Mouse (Mus musculus): ENCODE data around the gene Plxna3. TPM values are rescaled to one million over a fixed set of nuclear protein-coding genes. Genes with fewer than 3 reads are reported as not detected.
A peak's percentile ranks its signal among the peaks of the same experiment; 100 is the strongest.

The Plxna3 gene
- total RNA-seq (2021) = 10 to 100 TPM; 65.7 to 74.2 TPM

- intact Hi-C loops (cut with DNase I) = no loop called here
- peak; percentile 41 to 79 for DNase-seq (ENCODE audit: extremely low spot score in 1 of 2, low spot score in 2 of 2)
Observed at GRCm38 (mm10) chrX:74328725-74329161, at the start of gene Plxna3. Gene Plxna3, plus strand, starts transcription at chrX:74329066.

GRCm38 (mm10) chrX:74281041-74281731 is 47.7 kb upstream of the Plxna3 start:
- intact Hi-C loops (cut with DNase I) = no loop called here
- no peak for DNase-seq (ENCODE audit: extremely low spot score in 1 of 2, low spot score in 2 of 2)

GRCm38 (mm10) chrX:74281732-74282394 is 47.0 kb upstream of the Plxna3 start, which contains the start of the genes Taz and Dnase1l1:
Gene Taz, plus strand, starts transcription at chrX:74281912.
Gene Dnase1l1, minus strand, starts transcription at chrX:74282337.
- peak; percentile 38 to 87 for DNase-seq (ENCODE audit: extremely low spot score in 1 of 2, low spot score in 2 of 2)
- intact Hi-C loops (cut with DNase I) = no loop called here

GRCm38 (mm10) chrX:74282395-74283091 is 46.3 kb upstream of the Plxna3 start:
- intact Hi-C loops (cut with DNase I) = no loop called here
- DNase-seq (ENCODE audit: extremely low spot score in 1 of 2, low spot score in 2 of 2) = peak; percentile 84 to 91

- DNase-seq (ENCODE audit: extremely low spot score in 1 of 2, low spot score in 2 of 2) = no peak
- intact Hi-C loops (cut with DNase I) = no loop called here
Observed at GRCm38 (mm10) chrX:74283092-74283437, 45.8 kb upstream of the Plxna3 start.

GRCm38 (mm10) chrX:74293431-74293830 is 35.4 kb upstream of the Plxna3 start:
- DNase-seq (ENCODE audit: extremely low spot score in 1 of 2, low spot score in 2 of 2) = no peak
- intact Hi-C loops (cut with DNase I) = no loop called here

- DNase-seq (ENCODE audit: extremely low spot score in 1 of 2, low spot score in 2 of 2) = peak; percentile 93 to 94
- intact Hi-C loops (cut with DNase I) = no loop called here
Observed at GRCm38 (mm10) chrX:74296538-74297448, 32.1 kb upstream of the Plxna3 start, which contains the start of gene Atp6ap1. Gene Atp6ap1, plus strand, starts transcription at chrX:74297097.

GRCm38 (mm10) chrX:74298348-74298747 is 30.5 kb upstream of the Plxna3 start:
- no peak for DNase-seq (ENCODE audit: extremely low spot score in 1 of 2, low spot score in 2 of 2)
- intact Hi-C loops (cut with DNase I) = no loop called here

- intact Hi-C loops (cut with DNase I) = no loop called here
- DNase-seq (ENCODE audit: extremely low spot score in 1 of 2, low spot score in 2 of 2) = no peak
Observed at GRCm38 (mm10) chrX:74299721-74300120, 29.1 kb upstream of the Plxna3 start.

- DNase-seq (ENCODE audit: extremely low spot score in 1 of 2, low spot score in 2 of 2) = peak; percentile 55 to 80
- intact Hi-C loops (cut with DNase I) = no loop called here
Observed at GRCm38 (mm10) chrX:74304867-74305700, 23.8 kb upstream of the Plxna3 start, which contains the start of gene Gdi1. Gene Gdi1, plus strand, starts transcription at chrX:74304998.

GRCm38 (mm10) chrX:74312540-74313464 is 16.1 kb upstream of the Plxna3 start, which contains the start of gene Fam50a:
Gene Fam50a, plus strand, starts transcription at chrX:74313033.
- intact Hi-C loops (cut with DNase I) = no loop called here
- DNase-seq (ENCODE audit: extremely low spot score in 1 of 2, low spot score in 2 of 2) = peak; percentile 85 to 93

GRCm38 (mm10) chrX:74329215-74329671 is 377 bp downstream of the Plxna3 start:
- intact Hi-C loops (cut with DNase I) = no loop called here

GRCm38 (mm10) chrX:74330166-74330930 is 1.5 kb downstream of the Plxna3 start:
- intact Hi-C loops (cut with DNase I) = no loop called here
- DNase-seq (ENCODE audit: extremely low spot score in 1 of 2, low spot score in 2 of 2) = no peak

More at GRCm38 (mm10) chrX:74329215-74329671, 377 bp downstream of the Plxna3 start:
- no peak for DNase-seq (ENCODE audit: extremely low spot score in 1 of 2, low spot score in 2 of 2)

- DNase-seq (ENCODE audit: extremely low spot score in 1 of 2, low spot score in 2 of 2) = no peak
Observed at GRCm38 (mm10) chrX:74352645-74353466, 24.0 kb downstream of the Plxna3 start.

GRCm38 (mm10) chrX:74353467-74353770 is 24.6 kb downstream of the Plxna3 start, which contains the start of gene Lage3:
Gene Lage3, minus strand, starts transcription at chrX:74353618.
- DNase-seq (ENCODE audit: extremely low spot score in 1 of 2, low spot score in 2 of 2) = peak; percentile 63 to 91
- intact Hi-C loops (cut with DNase I) = no loop called here

More at GRCm38 (mm10) chrX:74352645-74353466, 24.0 kb downstream of the Plxna3 start:
- intact Hi-C loops (cut with DNase I) = no loop called here

Measured in left cerebral cortex, postnatal 10 days (tissue).